ENCODE assay signal across 10 mouse cellular contexts in the genomic region with DNA sequence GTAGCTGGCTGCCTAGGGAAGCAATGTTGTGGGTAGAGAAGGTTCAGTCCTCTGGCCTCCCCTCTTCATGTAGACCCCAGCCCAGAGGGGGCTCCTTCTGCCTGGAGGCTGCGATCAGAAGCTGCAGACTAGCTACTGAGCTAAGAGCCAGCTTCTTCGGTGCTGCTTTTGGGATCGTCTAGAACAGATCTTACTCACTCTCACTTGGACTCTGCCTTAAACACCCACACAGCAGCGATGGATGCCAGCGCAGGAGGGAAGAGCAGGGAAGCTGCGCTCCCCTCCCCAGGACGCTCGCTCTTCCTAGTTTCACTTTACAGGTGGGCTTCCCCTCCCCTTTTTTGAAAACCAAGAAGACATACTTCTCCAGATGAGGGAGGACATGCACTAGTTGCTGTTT.
A peak's percentile ranks its signal among the peaks of the same experiment; 100 is the strongest.
DNase-seq lines count a peak whose midpoint lies in the region; ATAC-seq and TF ChIP-seq lines count a peak whose summit lies in the region.
"Had no signal": no experiment of that assay in that cellular context is flagged by ENCODE, and none has a peak within 500 bp of the region (broad histone marks: within the 10 kb centered on the region; RNA-seq: fewer than 3 reads in every experiment).

No protein-coding gene starts in this region.

- no peaks in the 10 kb centered on the region for H3K27me3 ChIP-seq in kidney, postnatal 0 days (ENCODE audit: insufficient read depth, low read length)
- H3K27me3 ChIP-seq in embryonic facial prominence, embryonic 13.5 days: no peaks in the 10 kb centered on the region
- H3K27me3 ChIP-seq in liver, embryonic 16.5 days (ENCODE audit: control insufficient read depth, insufficient read depth, low read depth, low read length): no peaks in the 10 kb centered on the region
- H3K27me3 ChIP-seq: neural tube, embryonic 13.5 days had no signal

- peak; percentile 5 for DNase-seq in kidney, postnatal 0 days (ENCODE audit: low spot score)
- no peak for DNase-seq in kidney, postnatal 25 days
- peak; percentile 11 to 28 for DNase-seq in heart, postnatal 14 days
- no peak for DNase-seq in spleen, adult 12 weeks (ENCODE audit: low spot score)
- no peak for DNase-seq in natural killer cell, adult 2 months (ENCODE audit: low spot score in 2 of 2)
- DNase-seq: kidney, adult 9 months; thymus, postnatal 14 days had no signal

- intact Hi-C loops in heart, postnatal 14 days (cut with DNase I): loop anchor here (5.0 kb wide), 2 partner anchors 67 to 137 kb away; partner anchors contain the start of gene Arhgap21

- peak overlapping the region; percentile 17 for H3K4me2 ChIP-seq in kidney, postnatal 0 days (ENCODE audit: low read length)
- peak overlapping the region; percentile 33 for H3K4me2 ChIP-seq in embryonic facial prominence, embryonic 13.5 days
- H3K4me2 ChIP-seq in liver, embryonic 16.5 days (ENCODE audit: low read depth, low read length): 0 out of 2 replicates have a peak overlapping the region, but pooled peaks have one; percentile 16
- H3K4me2 ChIP-seq: neural tube, embryonic 13.5 days had no signal

- H3K36me3 ChIP-seq in kidney, postnatal 0 days (ENCODE audit: insufficient read depth, low read length): no peaks in the 10 kb centered on the region
- no peaks in the 10 kb centered on the region for H3K36me3 ChIP-seq in embryonic facial prominence, embryonic 13.5 days
- no peaks in the 10 kb centered on the region for H3K36me3 ChIP-seq in liver, embryonic 16.5 days (ENCODE audit: control insufficient read depth, insufficient read depth)
- H3K36me3 ChIP-seq: neural tube, embryonic 13.5 days had no signal

- no peak overlapping the region for H3K4me3 ChIP-seq in kidney, postnatal 0 days (replicated peaks; ENCODE audit: low read depth, low read length)
- H3K4me3 ChIP-seq in embryonic facial prominence, embryonic 13.5 days: no peak overlapping the region
- no peak overlapping the region for H3K4me3 ChIP-seq in liver, embryonic 16.5 days (ENCODE audit: low read depth, low read length)
- H3K4me3 ChIP-seq: neural tube, embryonic 13.5 days had no signal

- no peak for ATAC-seq in kidney, postnatal 0 days (replicated peaks; ENCODE audit: low FRiP score, low read depth)
- ATAC-seq in embryonic facial prominence, embryonic 13.5 days (ENCODE audit: insufficient number of reproducible peaks, insufficient read depth, low FRiP score, low TSS enrichment, low read depth): no peak
- no peak for ATAC-seq in liver, embryonic 16.5 days (ENCODE audit: low read depth)

- H3K4me1 ChIP-seq in kidney, postnatal 0 days (replicated peaks; ENCODE audit: insufficient read depth, low read length): no peaks in the 10 kb centered on the region
- peaks cover 17% of the 10 kb centered on the region for H3K4me1 ChIP-seq in embryonic facial prominence, embryonic 13.5 days
- no peaks in the 10 kb centered on the region for H3K4me1 ChIP-seq in liver, embryonic 16.5 days (ENCODE audit: control insufficient read depth, low read depth, low read length)

- no peak for TF ChIP-seq CTCF in kidney, postnatal 0 days (IDR thresholded peaks at IDR 0.05; ENCODE audit: low read depth)

- H3K9ac ChIP-seq in kidney, postnatal 0 days (ENCODE audit: low read depth, low read length): no peak overlapping the region
- no peak overlapping the region for H3K9ac ChIP-seq in embryonic facial prominence, embryonic 13.5 days
- no peak overlapping the region for H3K9ac ChIP-seq in liver, embryonic 16.5 days (ENCODE audit: low read depth, low read length)
- H3K9ac ChIP-seq: neural tube, embryonic 13.5 days had no signal

- no peaks in the 10 kb centered on the region for H3K9me3 ChIP-seq in kidney, postnatal 0 days (replicated peaks; ENCODE audit: low read length)
- H3K9me3 ChIP-seq in embryonic facial prominence, embryonic 13.5 days: 0 out of 2 replicates have a peak, but pooled peaks cover 2% of the 10 kb centered on the region
- H3K9me3 ChIP-seq in liver, embryonic 16.5 days (replicated peaks; ENCODE audit: control insufficient read depth, low read length): no peaks in the 10 kb centered on the region

- H3K27ac ChIP-seq in kidney, postnatal 0 days: no peak overlapping the region
- H3K27ac ChIP-seq in embryonic facial prominence, embryonic 13.5 days: no peak overlapping the region
- no peak overlapping the region for H3K27ac ChIP-seq in liver, embryonic 16.5 days (ENCODE audit: low read length)
- H3K27ac ChIP-seq: neural tube, embryonic 13.5 days had no signal

- 35% methylated on average over 8 of the region's 8 CpGs for WGBS in kidney, postnatal 0 days
- WGBS in embryonic facial prominence, embryonic 13.5 days: 31% methylated on average over 8 of the region's 8 CpGs
- WGBS in liver, embryonic 16.5 days (ENCODE audit: insufficient replicate concordance): 34% methylated on average over 8 of the region's 8 CpGs

Comparison
In these comparisons a context has a peak if more than half of its experiments do, and no peak if none do; other contexts are left out.
1. DNase-seq: peak in kidney, postnatal 0 days (single experiment) and heart, postnatal 14 days (2 of 2); none in kidney, postnatal 25 days (0 of 2), spleen, adult 12 weeks (single experiment) and natural killer cell, adult 2 months (0 of 2).
2. Peak in every context shown above with its lines, with median percentiles within 50 percentile points of each other: H3K4me2 ChIP-seq.